Mouse (Mus musculus) embryonic facial prominence, embryonic 15.5 days (tissue): ENCODE data around the gene Shank3. TPM values are rescaled to one million over a fixed set of nuclear protein-coding genes. Genes with fewer than 3 reads are reported as not detected.
A peak's percentile ranks its signal among the peaks of the same experiment; 100 is the strongest.

Experiments used
- ATAC-seq: fragments of 200-750 bp; cut with Nextera tagmentation; 2 replicates; pipeline ENCODE4 v1.8.0; 2017; ENCODE audit warnings: low read depth, moderate TSS enrichment; ENCODE audit not compliant: insufficient number of reproducible peaks, low FRiP score, low TSS enrichment
- H3K27ac ChIP-seq: fragments of 300-500 bp; sonication (generic); replicated peaks from 2 replicates; pipeline ENCODE4 v1.5.1; 2015; ENCODE audit warnings: mild to moderate bottlenecking, inconsistent platforms
- H3K27me3 ChIP-seq: fragments of 300-500 bp; sonication (generic); 2 replicates; pipeline ENCODE4 v1.6.1; 2015; ENCODE audit warnings: inconsistent platforms
- H3K36me3 ChIP-seq: fragments of 300-500 bp; sonication (generic); 2 replicates; pipeline ENCODE4 v1.6.1; 2015; ENCODE audit warnings: mild to moderate bottlenecking, inconsistent platforms
- H3K4me1 ChIP-seq: fragments of 300-500 bp; sonication (generic); 2 replicates; pipeline ENCODE4 v1.6.1; 2015; ENCODE audit warnings: inconsistent platforms
- H3K4me2 ChIP-seq: fragments of 300-500 bp; sonication (generic); replicated peaks from 2 replicates; pipeline ENCODE4 v1.6.1; 2015; ENCODE audit warnings: mild to moderate bottlenecking, inconsistent platforms
- H3K4me3 ChIP-seq: fragments of 300-500 bp; sonication (generic); replicated peaks from 2 replicates; pipeline ENCODE4 v1.5.1; 2015; ENCODE audit warnings: mild to moderate bottlenecking, inconsistent platforms
- H3K9ac ChIP-seq: fragments of 300-500 bp; sonication (generic); 2 replicates; pipeline ENCODE4 v1.6.1; 2015; ENCODE audit warnings: inconsistent platforms
- H3K9me3 ChIP-seq: fragments of 300-500 bp; sonication (generic); replicated peaks from 2 replicates; pipeline ENCODE4 v1.6.1; 2016; ENCODE audit warnings: inconsistent platforms
- WGBS: fragments of 180-500 bp; shearing (Covaris S2); methylation state at CpG from one replicate; pipeline ENCODE4 v1.1.7; 2015; 5-methylcytosine and 5-hydroxymethylcytosine counted together
- polyA plus RNA-seq: library from polyadenylated mRNA; unstranded; fragments of >200 nt; fragmentation: Nextera tagmentation; extraction: Ambion mirVana; gene quantifications from 2 replicates; pipeline ENCODE4 v1.2.1, GENCODE M21; 2015

The Shank3 gene
- polyA plus RNA-seq, 1 experiment from 2014 or later: 3.0 TPM

DNA sequence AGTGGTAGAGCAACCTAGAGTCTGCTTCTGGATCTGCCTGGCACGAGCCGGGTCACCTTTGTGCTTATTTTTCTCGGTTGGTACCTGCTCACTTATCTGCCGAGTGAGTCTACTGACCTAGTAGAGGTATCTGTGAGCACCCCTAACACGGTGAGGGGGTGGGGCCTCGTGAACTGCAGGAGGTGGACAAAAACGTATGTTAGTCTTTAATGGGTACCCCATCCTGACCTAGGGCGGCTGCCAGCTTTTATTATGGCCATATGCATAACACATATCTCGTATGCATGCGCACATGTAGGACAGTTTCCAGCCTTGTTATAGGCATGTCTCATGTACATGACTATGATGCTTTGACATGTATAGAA, 34.4 kb downstream of the Shank3 start:
- Histone ChIP-seq H3K4me3 (no peak overlapping the region), H3K9ac (no peak overlapping the region), H3K4me1 (peaks cover 10% of the 10 kb centered on the region; the same call in 1 of the 2 replicates), H3K9me3 (no peaks in the 10 kb centered on the region), H3K4me2 (no peak overlapping the region), H3K27ac (no peak overlapping the region), H3K27me3 (no peaks in the 10 kb centered on the region), H3K36me3 (0 out of 2 replicates have a peak, but pooled peaks cover 3% of the 10 kb centered on the region)
- no peak for ATAC-seq
- WGBS: 89% methylated on average over 10 of the region's 10 CpGs

DNA sequence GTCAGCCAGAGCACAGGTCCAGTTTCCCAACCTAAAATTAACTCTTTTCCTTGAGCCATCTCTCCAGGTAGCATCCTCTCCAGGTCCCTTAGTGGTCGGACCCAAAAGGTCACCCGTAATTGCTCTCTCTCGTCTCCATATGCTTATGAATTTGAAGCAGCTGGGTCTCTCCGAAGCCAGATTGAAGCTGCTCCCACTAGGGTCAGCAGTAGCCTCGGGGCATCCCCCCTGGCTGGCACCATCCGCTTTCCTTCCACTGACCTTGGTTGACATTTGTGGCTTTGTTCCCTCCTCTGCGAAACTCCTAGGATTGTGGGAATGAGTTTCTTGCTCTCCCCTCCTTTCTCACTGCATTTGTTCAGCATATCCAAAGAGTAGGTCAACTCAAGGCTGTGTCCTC, 44.7 kb downstream of the Shank3 start:
- 71% methylated on average over 7 of the region's 7 CpGs for WGBS
- Histone ChIP-seq H3K36me3 (peaks cover 18% of the 10 kb centered on the region), H3K9ac (no peak overlapping the region), H3K9me3 (no peaks in the 10 kb centered on the region), H3K27ac (no peak overlapping the region), H3K4me1 (peaks cover 19% of the 10 kb centered on the region), H3K4me3 (no peak overlapping the region), H3K27me3 (peaks cover 19% of the 10 kb centered on the region), H3K4me2 (no peak overlapping the region)
- no peak for ATAC-seq

DNA sequence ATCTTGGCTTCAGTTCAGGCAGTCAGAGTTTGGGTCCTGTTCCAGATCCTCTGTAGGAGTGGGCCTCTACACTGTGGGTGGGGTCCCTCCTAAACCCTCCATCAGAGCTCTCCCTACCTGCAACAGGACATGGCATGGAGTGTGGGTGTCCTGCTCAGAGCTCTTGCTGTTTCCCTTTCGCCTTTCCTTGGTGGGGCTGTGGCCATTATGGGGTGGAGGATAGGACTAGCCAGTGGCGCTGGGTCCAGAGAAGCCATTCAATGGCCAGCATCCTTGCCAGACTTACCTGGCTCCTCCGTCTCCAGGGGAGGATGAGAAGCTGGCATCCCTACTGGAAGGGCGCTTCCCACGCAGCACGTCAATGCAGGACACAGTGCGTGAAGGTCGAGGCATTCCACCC, 47.9 kb downstream of the Shank3 start:
- ATAC-seq: no peak
- 63% methylated on average over 8 of the region's 8 CpGs for WGBS

DNA sequence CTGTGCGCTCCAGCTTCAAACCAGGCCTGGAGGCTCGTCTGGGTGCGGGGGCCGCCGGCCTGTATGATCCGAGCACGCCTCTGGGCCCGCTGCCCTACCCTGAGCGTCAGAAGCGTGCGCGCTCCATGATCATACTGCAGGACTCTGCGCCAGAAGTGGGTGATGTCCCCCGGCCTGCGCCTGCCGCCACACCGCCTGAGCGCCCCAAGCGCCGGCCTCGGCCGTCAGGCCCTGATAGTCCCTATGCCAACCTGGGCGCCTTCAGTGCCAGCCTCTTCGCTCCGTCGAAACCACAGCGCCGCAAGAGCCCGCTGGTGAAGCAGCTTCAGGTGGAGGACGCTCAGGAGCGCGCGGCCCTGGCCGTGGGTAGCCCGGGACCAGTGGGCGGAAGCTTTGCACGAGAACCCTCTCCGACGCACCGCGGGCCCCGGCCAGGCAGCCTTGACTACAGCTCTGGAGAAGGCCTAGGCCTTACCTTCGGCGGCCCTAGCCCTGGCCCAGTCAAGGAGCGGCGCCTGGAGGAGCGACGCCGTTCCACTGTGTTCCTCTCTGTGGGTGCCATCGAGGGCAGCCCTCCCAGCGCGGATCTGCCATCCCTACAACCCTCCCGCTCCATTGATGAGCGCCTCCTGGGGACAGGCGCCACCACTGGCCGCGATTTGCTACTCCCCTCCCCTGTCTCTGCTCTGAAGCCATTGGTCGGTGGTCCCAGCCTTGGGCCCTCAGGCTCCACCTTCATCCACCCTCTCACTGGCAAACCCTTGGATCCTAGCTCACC, 48.6 kb downstream of the Shank3 start:
- Histone ChIP-seq H3K27ac (no peak overlapping the region), H3K4me2 (peak overlapping the region; percentile 47), H3K4me1 (peaks cover 19% of the 10 kb centered on the region), H3K4me3 (peak overlapping the region; percentile 31), H3K27me3 (peaks cover 19% of the 10 kb centered on the region), H3K9me3 (no peaks in the 10 kb centered on the region), H3K36me3 (peaks cover 18% of the 10 kb centered on the region), H3K9ac (peak overlapping the region; percentile 9; the same call in 1 of the 2 replicates)
- WGBS: 25% methylated on average over 50 of the region's 58 CpGs
- peak; percentile 27; the same call in 1 of the 2 replicates for ATAC-seq

More for the DNA sequence above, 47.9 kb downstream of the Shank3 start:
- H3K9ac ChIP-seq: no peak overlapping the region
- H3K27me3 ChIP-seq: peaks cover 19% of the 10 kb centered on the region
- H3K9me3 ChIP-seq: no peaks in the 10 kb centered on the region
- H3K4me3 ChIP-seq: peak overlapping the region; percentile 31; the same call in 1 of the 2 replicates
- peak overlapping the region; percentile 47 for H3K4me2 ChIP-seq
- H3K27ac ChIP-seq: no peak overlapping the region
- H3K4me1 ChIP-seq: peaks cover 19% of the 10 kb centered on the region
- H3K36me3 ChIP-seq: peaks cover 21% of the 10 kb centered on the region

DNA sequence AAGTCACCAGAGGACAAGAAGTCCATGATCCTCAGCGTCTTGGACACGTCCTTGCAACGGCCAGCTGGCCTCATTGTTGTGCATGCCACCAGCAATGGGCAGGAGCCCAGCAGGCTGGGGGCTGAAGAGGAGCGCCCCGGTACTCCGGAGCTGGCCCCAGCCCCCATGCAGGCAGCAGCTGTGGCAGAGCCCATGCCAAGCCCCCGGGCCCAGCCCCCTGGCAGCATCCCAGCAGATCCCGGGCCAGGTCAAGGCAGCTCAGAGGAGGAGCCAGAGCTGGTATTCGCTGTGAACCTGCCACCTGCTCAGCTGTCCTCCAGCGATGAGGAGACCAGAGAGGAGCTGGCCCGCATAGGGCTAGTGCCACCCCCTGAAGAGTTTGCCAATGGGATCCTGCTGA, 49.4 kb downstream of the Shank3 start:
- Histone ChIP-seq H3K27ac (no peak overlapping the region), H3K4me2 (peak overlapping the region; percentile 47; the same call in 1 of the 2 replicates), H3K27me3 (peaks cover 19% of the 10 kb centered on the region), H3K9me3 (no peaks in the 10 kb centered on the region), H3K36me3 (peaks cover 14% of the 10 kb centered on the region; the same call in 1 of the 2 replicates), H3K4me3 (no peak overlapping the region), H3K9ac (no peak overlapping the region), H3K4me1 (peaks cover 19% of the 10 kb centered on the region)
- no peak for ATAC-seq
- 47% methylated on average over 11 of the region's 11 CpGs for WGBS

DNA sequence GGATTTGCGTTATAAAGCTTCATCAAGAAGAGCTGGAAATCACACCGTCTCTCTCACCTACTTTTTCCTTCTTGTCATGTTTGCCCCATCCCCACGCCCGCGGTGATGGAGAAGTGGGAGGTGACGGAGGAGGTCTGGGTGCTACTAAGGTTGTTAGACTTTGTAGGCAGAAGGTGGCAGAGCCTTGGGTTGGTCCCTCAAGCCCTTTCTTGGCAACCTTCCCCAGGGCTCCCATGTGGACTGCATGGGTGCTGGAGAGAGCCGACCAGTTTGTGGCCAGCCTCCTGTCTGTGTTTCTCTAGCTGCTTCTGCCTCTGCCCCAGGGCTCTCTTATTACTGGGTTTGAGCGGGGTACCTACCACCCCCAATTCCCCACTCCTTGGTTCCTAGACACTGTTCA, 51.1 kb downstream of the Shank3 start:
- H3K4me1 ChIP-seq: peaks cover 19% of the 10 kb centered on the region
- H3K36me3 ChIP-seq: peaks cover 14% of the 10 kb centered on the region; the same call in 1 of the 2 replicates
- H3K27ac ChIP-seq: no peak overlapping the region
- H3K9ac ChIP-seq: no peak overlapping the region
- no peak for ATAC-seq
- peaks cover 19% of the 10 kb centered on the region for H3K27me3 ChIP-seq
- no peak overlapping the region for H3K4me3 ChIP-seq
- H3K9me3 ChIP-seq: no peaks in the 10 kb centered on the region
- H3K4me2 ChIP-seq: no peak overlapping the region
- 91% methylated on average over 8 of the region's 8 CpGs for WGBS

DNA sequence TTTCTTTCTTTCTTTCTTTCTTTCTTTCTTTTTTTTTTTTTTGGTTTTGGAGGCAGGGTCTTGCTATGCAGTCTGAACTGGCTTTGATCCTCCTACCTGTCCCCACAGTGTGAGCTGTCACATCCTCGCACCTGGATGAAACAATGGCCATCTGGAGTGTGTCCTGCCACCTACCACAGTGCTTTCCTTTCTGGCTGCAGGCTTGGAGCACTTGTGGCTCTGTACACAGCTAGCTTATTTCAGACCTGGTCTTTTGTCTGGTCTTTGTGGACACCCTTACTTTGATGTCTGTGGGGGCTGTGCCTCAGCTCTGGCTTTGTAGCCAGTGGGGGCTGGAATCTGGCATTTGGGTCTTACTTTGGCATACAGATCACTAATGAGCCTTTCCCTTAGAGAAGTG, 52.3 kb downstream of the Shank3 start:
- H3K9me3 ChIP-seq: no peaks in the 10 kb centered on the region
- no peak overlapping the region for H3K27ac ChIP-seq
- peaks cover 25% of the 10 kb centered on the region for H3K4me1 ChIP-seq
- no peak overlapping the region for H3K9ac ChIP-seq
- peaks cover 27% of the 10 kb centered on the region for H3K27me3 ChIP-seq
- H3K36me3 ChIP-seq: peaks cover 9% of the 10 kb centered on the region; the same call in 1 of the 2 replicates
- H3K4me3 ChIP-seq: no peak overlapping the region
- H3K4me2 ChIP-seq: no peak overlapping the region
- ATAC-seq: no peak
- WGBS: 83% methylated on average over 1 of the region's 1 CpGs

DNA sequence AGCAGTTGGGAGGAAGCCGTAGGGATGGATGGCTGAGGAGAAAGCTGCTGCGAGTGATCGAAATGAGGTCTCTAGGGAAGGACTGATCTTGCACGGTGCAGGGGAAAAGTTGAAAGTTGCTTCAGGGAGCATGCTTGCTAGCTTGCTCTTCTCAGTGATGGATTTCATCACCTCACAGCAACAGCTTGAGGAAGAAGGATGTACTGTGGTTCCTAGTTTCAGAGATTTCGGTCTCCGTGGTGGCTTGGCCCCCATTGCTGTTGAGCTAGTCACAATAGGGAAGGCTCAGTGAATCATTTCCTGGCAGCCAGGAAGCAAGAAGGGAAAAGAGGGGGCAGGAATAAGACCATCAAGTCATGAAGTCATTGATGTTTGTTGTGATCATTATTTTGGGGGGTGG, 56.2 kb downstream of the Shank3 start:
- Histone ChIP-seq H3K9ac (no peak overlapping the region), H3K27ac (no peak overlapping the region), H3K36me3 (no peaks in the 10 kb centered on the region), H3K9me3 (no peaks in the 10 kb centered on the region), H3K4me2 (no peak overlapping the region), H3K4me1 (peaks cover 31% of the 10 kb centered on the region), H3K27me3 (peaks cover 39% of the 10 kb centered on the region), H3K4me3 (no peak overlapping the region)
- no peak for ATAC-seq
- 74% methylated on average over 6 of the region's 6 CpGs for WGBS

DNA sequence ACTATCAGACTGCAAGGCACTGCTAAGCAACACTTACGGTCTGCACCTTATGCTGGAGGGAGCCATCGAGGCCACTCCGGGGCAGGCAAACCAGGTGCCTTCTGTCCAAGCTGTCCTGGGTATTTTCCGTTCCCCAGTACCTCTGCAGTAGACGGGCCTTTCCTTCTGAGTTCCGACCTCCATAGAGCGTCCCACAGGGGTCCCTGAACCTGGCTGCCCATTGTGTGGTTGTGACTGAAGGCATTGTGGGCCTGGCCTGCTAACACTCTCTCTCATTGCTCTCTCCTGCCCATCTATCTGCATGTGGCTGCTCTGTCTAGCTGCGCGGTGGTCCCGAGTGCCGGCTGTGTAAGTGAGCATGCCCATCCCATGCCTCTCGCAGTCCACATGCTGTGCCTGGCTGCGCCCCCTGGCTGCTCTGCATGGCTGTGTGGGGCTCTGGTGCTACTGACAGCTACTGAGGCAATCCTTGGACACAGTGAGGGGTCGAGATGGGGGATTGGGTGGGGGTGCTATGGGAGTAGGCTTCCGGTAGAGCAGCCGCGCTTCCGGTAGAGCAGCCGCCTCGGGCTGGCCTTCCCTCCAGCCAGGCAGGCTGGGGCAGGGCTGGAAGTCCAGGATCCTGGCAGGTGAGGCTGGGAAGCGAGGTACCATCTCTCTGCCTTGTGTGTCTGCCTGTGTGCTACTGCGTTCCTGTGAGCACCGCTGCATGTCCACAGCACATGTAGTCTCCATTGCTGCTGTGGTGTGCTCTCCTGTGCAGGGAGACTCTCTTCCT, 57.2 kb downstream of the Shank3 start:
- Histone ChIP-seq H3K4me1 (peaks cover 31% of the 10 kb centered on the region), H3K4me2 (peak overlapping the region; percentile 44; the same call in 1 of the 2 replicates), H3K4me3 (no peak overlapping the region), H3K9ac (no peak overlapping the region), H3K36me3 (no peaks in the 10 kb centered on the region), H3K27me3 (peaks cover 39% of the 10 kb centered on the region), H3K9me3 (no peaks in the 10 kb centered on the region), H3K27ac (no peak overlapping the region)
- 34% methylated on average over 23 of the region's 23 CpGs for WGBS
- ATAC-seq: peak; percentile 26; the same call in 1 of the 2 replicates

DNA sequence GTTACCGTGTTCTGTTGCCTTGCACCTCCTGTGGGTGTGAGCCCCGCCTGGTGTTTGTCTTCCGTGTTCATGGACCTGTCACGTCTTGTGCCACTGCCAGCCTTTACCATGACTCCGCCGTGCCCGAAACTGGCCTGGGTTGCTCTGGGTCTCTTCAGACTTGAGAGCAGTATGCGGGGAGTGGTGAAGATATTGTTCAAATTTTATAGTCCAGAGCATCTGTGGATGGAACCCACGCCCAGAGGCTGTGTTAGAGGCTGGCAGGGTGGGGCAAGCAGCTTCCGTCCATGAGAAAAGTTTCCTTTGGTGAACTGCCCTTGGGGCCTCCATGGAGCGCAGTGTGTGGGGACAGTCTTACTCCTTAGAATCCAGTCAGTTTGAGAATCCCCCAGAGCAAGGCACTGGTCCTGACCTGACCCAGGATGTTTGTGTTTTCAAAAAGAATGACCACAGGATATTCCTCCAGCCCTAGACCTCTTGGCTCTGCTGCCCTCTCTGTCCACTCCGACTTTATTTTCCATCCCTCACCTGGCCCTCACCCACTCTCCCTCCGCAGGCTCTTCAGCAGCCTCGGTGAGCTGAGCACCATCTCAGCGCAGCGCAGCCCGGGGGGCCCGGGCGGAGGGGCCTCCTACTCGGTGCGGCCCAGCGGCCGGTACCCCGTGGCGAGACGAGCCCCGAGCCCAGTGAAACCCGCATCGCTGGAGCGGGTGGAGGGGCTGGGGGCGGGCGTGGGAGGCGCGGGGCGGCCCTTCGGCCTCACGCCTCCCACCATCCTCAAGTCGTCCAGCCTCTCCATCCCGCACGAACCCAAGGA, 58.0 kb downstream of the Shank3 start:
- H3K27ac ChIP-seq: no peak overlapping the region
- no peaks in the 10 kb centered on the region for H3K9me3 ChIP-seq
- H3K4me2 ChIP-seq: peak overlapping the region; percentile 44
- WGBS: 20% methylated on average over 34 of the region's 40 CpGs
- peaks cover 39% of the 10 kb centered on the region for H3K27me3 ChIP-seq
- H3K4me1 ChIP-seq: peaks cover 31% of the 10 kb centered on the region
- ATAC-seq: no peak
- no peak overlapping the region for H3K9ac ChIP-seq
- H3K36me3 ChIP-seq: no peaks in the 10 kb centered on the region
- peak overlapping the region; percentile 29 for H3K4me3 ChIP-seq

DNA sequence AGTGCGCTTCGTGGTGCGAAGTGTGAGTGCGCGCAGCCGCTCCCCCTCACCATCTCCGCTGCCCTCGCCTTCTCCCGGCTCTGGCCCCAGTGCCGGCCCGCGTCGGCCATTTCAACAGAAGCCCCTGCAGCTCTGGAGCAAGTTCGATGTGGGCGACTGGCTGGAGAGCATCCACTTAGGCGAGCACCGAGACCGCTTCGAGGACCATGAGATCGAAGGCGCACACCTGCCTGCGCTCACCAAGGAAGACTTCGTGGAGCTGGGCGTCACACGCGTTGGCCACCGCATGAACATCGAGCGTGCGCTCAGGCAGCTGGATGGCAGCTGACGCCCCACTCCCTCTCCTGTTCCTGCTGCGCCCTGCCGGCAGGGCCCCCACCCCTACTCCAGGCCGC, 58.6 kb downstream of the Shank3 start:
- Histone ChIP-seq H3K27ac (no peak overlapping the region), H3K9me3 (no peaks in the 10 kb centered on the region), H3K9ac (no peak overlapping the region), H3K36me3 (no peaks in the 10 kb centered on the region), H3K4me3 (peak overlapping the region; percentile 29), H3K4me2 (peak overlapping the region; percentile 44), H3K27me3 (peaks cover 39% of the 10 kb centered on the region), H3K4me1 (peaks cover 31% of the 10 kb centered on the region)
- WGBS: 6% methylated on average over 34 of the region's 34 CpGs
- no peak; the same call in 1 of the 2 replicates for ATAC-seq
